Mouse (Mus musculus): ENCODE measurements around the gene Slc25a39. TPM values are rescaled to one million over a fixed set of nuclear protein-coding genes. Genes with fewer than 3 reads are reported as not detected.
A peak's percentile ranks its signal among the peaks of the same experiment; 100 is the strongest.
"Not testable (repeated sequence)": the region's sequence is repeated elsewhere in the genome, so short reads cannot be mapped to it uniquely, and the experiment has no call there.

The Slc25a39 gene
- polyA plus RNA-seq, 1 experiment = 207 TPM

DNA sequence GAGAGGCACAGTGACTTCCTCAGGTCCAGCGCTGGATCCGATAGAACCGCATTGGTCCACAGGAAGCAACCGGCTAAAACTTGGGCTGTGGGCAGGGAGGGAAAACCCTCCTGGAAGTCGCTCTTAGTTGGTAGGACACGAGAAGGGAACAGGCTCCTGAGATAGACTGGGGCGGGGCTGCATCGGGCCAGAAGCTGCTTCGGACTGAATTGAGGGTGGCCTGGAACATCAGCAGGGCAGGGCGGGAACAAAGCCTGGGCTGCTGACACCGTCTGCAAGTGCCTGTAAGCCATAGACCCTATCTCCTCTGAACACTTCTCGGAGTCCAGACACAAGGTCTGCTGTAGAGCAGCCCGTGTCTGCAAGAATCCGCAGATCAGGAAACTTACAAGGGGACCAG, 34.8 kb downstream of the Slc25a39 start:
- 53% methylated on average over 14 of the region's 14 CpGs for WGBS
- TF ChIP-seq CTCF (IDR thresholded peaks at IDR 0.05; ENCODE audit: control insufficient read depth, insufficient read depth, low read length) (no peak), POLR2A (IDR thresholded peaks at IDR 0.05; ENCODE audit: borderline replicate concordance, control insufficient read depth, low read depth, low read length) (peak; percentile 30; the same call in 1 of the 2 replicates)
- H3K27ac ChIP-seq (ENCODE audit: control insufficient read depth, insufficient read depth, low read depth, low read length, poor library complexity) = peak overlapping the region; percentile 55
- peak overlapping the region; percentile 19 for H3K4me3 ChIP-seq (replicated peaks; ENCODE audit: control insufficient read depth, low read depth, low read length)
- H3K4me1 ChIP-seq (ENCODE audit: control insufficient read depth, insufficient read depth, low read length) = no peaks in the 10 kb centered on the region; the same call in 1 of the 2 replicates

DNA sequence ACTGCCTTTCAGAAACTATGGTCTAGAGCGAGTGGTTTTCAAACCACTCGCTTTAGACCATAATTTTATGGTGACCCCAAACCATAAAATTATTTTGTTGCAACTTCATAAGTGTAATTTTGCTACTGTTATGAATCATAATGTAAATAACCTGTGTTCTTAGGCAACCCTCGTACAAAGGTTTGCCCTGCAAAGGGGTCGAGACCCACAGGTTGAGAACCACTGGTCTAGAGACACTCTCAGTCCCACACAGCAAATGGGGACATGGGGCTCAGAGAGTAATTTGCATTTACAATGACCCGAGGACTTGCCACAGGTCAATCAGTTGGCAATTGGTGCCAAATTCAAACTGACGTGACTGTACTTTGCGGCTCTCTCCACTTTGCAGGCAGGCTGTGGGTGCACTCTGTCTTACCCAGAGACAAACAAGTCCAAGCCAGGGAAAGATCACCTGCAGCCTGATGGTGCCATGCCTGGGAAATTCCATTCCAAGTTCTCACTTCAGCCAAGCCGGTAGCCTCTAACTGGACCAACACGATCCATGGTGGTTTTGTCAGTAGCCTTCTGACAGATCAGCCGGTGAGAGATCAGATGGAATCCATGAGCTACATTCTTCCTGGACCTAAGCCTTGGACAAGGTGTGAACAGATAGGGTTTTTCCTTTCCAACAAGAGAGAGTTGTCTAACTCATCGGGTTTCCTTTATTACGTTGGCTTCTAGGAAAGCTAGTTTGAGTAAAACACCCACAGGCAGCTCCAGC, 35.6 kb downstream of the Slc25a39 start:
- Histone ChIP-seq H3K27ac (ENCODE audit: control insufficient read depth, insufficient read depth, low read depth, low read length, poor library complexity) (peak overlapping the region; percentile 55), H3K4me1 (ENCODE audit: control insufficient read depth, insufficient read depth, low read length) (no peaks in the 10 kb centered on the region; the same call in 1 of the 2 replicates), H3K4me3 (replicated peaks; ENCODE audit: control insufficient read depth, low read depth, low read length) (no peak overlapping the region)
- 83% methylated on average over 12 of the region's 12 CpGs for WGBS
- TF ChIP-seq CTCF (IDR thresholded peaks at IDR 0.05; ENCODE audit: control insufficient read depth, insufficient read depth, low read length) = no peak
- TF ChIP-seq POLR2A (IDR thresholded peaks at IDR 0.05; ENCODE audit: borderline replicate concordance, control insufficient read depth, low read depth, low read length) = no peak

DNA sequence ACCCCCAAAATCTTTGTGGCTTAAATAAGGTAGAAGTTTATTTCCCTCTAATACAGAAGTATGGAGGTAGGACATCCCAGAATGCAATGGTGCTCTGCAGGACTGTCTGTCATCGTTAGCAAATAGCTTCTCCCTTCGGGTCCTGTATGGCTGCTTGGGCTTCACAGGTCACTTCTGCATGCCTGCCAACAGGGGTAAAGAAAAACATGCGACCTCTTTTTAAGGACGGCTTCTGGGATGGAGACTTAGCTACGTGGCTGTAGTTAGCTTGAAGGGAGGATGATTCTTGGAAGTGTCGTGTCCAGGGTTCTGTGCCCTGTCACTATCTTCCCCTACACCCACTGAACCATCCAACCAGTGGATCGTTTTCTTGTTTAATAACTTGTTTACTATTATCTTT, 37.5 kb downstream of the Slc25a39 start:
- no peak overlapping the region for H3K27ac ChIP-seq (ENCODE audit: control insufficient read depth, insufficient read depth, low read depth, low read length, poor library complexity)
- no peaks in the 10 kb centered on the region; the same call in 1 of the 2 replicates for H3K4me1 ChIP-seq (ENCODE audit: control insufficient read depth, insufficient read depth, low read length)
- H3K4me3 ChIP-seq (replicated peaks; ENCODE audit: control insufficient read depth, low read depth, low read length) = no peak overlapping the region
- 63% methylated on average over 7 of the region's 7 CpGs for WGBS
- TF ChIP-seq CTCF (IDR thresholded peaks at IDR 0.05; ENCODE audit: control insufficient read depth, insufficient read depth, low read length) (no peak), POLR2A (IDR thresholded peaks at IDR 0.05; ENCODE audit: borderline replicate concordance, control insufficient read depth, low read depth, low read length) (no peak)

DNA sequence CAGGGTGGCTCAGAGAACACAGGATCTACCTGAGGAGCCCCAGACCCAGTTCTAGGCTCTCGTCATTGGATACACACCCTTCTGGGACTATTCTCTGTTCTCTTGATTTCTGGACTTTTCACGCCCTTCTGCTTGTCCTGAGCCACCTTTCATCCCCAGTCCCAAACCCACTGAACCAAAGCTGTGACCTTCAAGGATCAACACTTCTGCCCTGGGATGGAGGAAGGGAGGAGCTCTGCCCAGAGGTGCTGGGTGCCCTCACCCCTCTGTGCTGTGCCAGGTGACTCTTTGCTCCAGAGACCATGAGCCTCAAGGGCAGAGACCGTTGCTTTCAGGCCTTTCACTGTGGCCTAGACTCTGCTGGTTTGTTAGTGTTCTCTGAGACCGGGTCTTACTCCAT, 38.5 kb downstream of the Slc25a39 start:
- no peaks in the 10 kb centered on the region; the same call in 1 of the 2 replicates for H3K4me1 ChIP-seq (ENCODE audit: control insufficient read depth, insufficient read depth, low read length)
- no peak overlapping the region for H3K27ac ChIP-seq (ENCODE audit: control insufficient read depth, insufficient read depth, low read depth, low read length, poor library complexity)
- 78% methylated on average over 4 of the region's 4 CpGs for WGBS
- H3K4me3 ChIP-seq (replicated peaks; ENCODE audit: control insufficient read depth, low read depth, low read length) = no peak overlapping the region
- TF ChIP-seq CTCF (IDR thresholded peaks at IDR 0.05; ENCODE audit: control insufficient read depth, insufficient read depth, low read length) = no peak
- no peak for TF ChIP-seq POLR2A (IDR thresholded peaks at IDR 0.05; ENCODE audit: borderline replicate concordance, control insufficient read depth, low read depth, low read length)

DNA sequence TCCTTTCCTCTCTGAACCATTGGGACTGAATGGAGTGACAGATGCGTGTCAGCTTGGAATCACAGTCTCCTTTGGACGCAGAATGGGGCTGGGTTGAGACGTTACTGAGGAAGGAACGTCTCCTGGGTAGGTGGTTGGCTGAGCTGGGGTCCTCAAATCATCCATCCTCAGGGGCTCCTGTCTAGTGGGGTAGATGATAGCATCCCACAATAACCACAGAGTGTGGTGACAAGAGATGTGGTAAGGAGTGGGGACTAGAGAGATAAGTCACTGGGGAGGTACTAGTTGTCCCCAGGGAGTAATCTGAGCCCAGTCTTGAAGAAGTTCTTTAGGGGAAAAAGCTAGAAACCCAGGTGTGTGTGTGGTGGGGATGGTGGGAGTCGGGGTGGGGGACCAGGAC, 39.4 kb downstream of the Slc25a39 start:
- 32% methylated on average over 5 of the region's 5 CpGs for WGBS
- Histone ChIP-seq H3K4me3 (replicated peaks; ENCODE audit: control insufficient read depth, low read depth, low read length) (no peak overlapping the region), H3K4me1 (ENCODE audit: control insufficient read depth, insufficient read depth, low read length) (no peaks in the 10 kb centered on the region; the same call in 1 of the 2 replicates), H3K27ac (ENCODE audit: control insufficient read depth, insufficient read depth, low read depth, low read length, poor library complexity) (no peak overlapping the region)
- TF ChIP-seq POLR2A (IDR thresholded peaks at IDR 0.05; ENCODE audit: borderline replicate concordance, control insufficient read depth, low read depth, low read length) (no peak), CTCF (IDR thresholded peaks at IDR 0.05; ENCODE audit: control insufficient read depth, insufficient read depth, low read length) (no peak)

DNA sequence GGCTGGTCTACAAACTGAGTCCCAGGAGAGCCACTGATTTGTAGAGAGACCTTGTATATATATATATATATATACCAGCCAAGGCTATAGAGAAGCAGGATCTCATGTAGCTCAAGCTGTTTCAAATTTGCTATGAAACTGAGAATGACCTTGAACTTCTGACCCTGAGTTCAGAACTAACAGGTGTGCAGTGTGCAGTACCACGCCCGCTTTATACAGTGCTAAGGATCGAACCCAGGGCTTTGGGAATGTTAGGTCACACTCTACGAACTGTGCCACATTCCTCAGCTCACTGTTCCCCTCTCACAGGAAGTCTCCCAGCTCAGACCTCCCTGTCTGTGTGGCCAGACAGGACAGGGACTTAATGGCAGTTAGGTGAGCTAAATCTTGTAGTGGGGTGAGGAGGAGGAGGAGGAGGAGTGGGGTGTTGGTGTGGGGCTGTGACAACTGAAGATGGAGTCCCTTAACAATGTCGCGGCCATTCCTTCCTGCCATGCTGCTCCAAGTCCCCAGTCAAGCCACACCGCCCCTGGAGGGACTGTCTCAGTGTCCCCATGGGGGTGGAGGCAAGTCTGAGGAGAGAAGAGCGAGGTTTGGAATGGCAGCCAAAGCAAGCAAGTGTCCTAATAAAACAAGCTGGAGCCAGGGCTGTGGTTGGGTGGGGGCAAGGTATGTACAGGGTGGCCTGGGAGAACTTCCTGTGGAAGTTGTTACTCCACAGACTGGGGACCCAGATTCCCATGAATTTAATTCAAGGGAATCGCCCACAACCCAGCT, 40.1 kb downstream of the Slc25a39 start:
- Histone ChIP-seq H3K4me1 (ENCODE audit: control insufficient read depth, insufficient read depth, low read length) (no peaks in the 10 kb centered on the region; the same call in 1 of the 2 replicates), H3K4me3 (replicated peaks; ENCODE audit: control insufficient read depth, low read depth, low read length) (no peak overlapping the region), H3K27ac (ENCODE audit: control insufficient read depth, insufficient read depth, low read depth, low read length, poor library complexity) (no peak overlapping the region)
- WGBS = 77% methylated on average over 9 of the region's 9 CpGs
- TF ChIP-seq POLR2A (IDR thresholded peaks at IDR 0.05; ENCODE audit: borderline replicate concordance, control insufficient read depth, low read depth, low read length) (no peak), CTCF (IDR thresholded peaks at IDR 0.05; ENCODE audit: control insufficient read depth, insufficient read depth, low read length) (no peak)

DNA sequence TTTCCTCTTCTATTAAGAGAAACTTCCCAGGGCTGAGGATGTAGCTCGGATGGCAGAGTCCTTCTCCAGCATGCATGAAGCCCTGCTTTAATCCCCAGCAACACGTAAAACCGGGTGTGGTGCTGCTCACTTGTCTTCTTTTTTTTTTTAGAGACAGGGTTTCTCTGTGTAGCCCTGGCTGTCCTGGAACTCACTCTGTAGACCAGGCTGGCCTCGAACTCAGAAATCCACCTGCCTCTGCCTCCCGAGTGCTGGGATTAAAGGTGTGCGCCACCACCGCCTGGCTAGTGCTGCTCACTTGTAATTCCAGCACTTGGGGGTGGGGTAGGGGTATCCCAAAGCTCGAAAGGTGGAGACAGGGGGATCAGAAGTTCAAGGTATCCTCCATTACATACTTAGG, 41.6 kb downstream of the Slc25a39 start, which contains the start of gene Slc4a1:
Gene Slc4a1, minus strand, starts transcription at position 101 of the 400 bp plus-strand sequence.
- 79% methylated on average over 8 of the region's 8 CpGs for WGBS
- H3K27ac ChIP-seq (ENCODE audit: control insufficient read depth, insufficient read depth, low read depth, low read length, poor library complexity) = peak within 1 kb of the TSS; percentile 91
- H3K4me3 ChIP-seq (replicated peaks; ENCODE audit: control insufficient read depth, low read depth, low read length) = peak within 1 kb of the TSS; percentile 50
- not testable (repeated sequence) for H3K4me1 ChIP-seq (ENCODE audit: control insufficient read depth, insufficient read depth, low read length)

DNA sequence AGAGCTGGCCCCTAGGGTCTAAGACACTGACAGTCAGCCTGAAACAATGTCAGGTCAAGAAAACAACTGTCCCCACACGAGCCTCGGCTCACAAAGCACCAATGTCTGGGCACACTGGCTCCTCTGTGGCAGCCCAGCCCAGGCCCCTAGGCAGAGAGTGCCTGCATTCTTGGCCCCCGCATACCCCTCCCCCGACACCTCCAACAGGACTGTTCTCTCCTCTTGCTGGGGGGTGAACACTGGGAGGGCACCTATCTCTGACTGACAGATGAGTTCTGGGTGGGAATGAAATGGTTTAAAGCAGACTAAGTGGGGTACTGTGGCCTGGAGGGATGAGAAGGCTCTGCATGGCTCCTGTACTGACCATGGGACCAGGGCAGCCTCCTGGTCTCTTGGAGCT, 42.0 kb downstream of the Slc25a39 start:
- Histone ChIP-seq H3K4me1 (ENCODE audit: control insufficient read depth, insufficient read depth, low read length) (no peaks in the 10 kb centered on the region; the same call in 1 of the 2 replicates), H3K4me3 (replicated peaks; ENCODE audit: control insufficient read depth, low read depth, low read length) (no peak overlapping the region), H3K27ac (ENCODE audit: control insufficient read depth, insufficient read depth, low read depth, low read length, poor library complexity) (peak overlapping the region; percentile 91)
- 73% methylated on average over 4 of the region's 4 CpGs for WGBS
- no peak for TF ChIP-seq CTCF (IDR thresholded peaks at IDR 0.05; ENCODE audit: control insufficient read depth, insufficient read depth, low read length)
- TF ChIP-seq POLR2A (IDR thresholded peaks at IDR 0.05; ENCODE audit: borderline replicate concordance, control insufficient read depth, low read depth, low read length) = no peak
